ENCODE assay signal across 12 mouse cellular contexts in the genomic region with DNA sequence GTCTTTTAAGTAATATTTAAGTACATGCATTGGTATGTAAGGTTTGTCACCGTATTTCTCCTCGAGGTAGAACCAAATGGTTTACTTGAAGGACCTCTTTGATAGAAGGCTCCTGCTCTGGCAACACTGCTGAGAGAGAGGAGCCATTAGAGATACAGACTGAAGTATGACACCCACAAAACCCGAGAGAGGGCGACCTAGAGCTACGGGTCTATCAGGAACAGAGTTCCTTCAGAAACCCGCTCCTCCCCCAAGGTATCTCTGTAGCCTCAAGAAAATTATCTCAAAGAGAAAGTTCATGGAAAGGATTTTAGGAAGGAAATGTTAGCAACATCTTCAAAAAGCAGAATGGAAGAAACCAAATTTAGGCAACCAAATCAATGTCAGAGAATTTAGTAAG.
DNase-seq lines count a peak whose midpoint lies in the region; ATAC-seq and TF ChIP-seq lines count a peak whose summit lies in the region.
"Had no signal": no experiment of that assay in that cellular context is flagged by ENCODE, and none has a peak within 500 bp of the region (broad histone marks: within the 10 kb centered on the region; RNA-seq: fewer than 3 reads in every experiment).

No protein-coding gene starts in this region.

- no peaks in the 10 kb centered on the region for H3K27me3 ChIP-seq in liver, postnatal 0 days (ENCODE audit: insufficient read depth, low read length)
- no peaks in the 10 kb centered on the region for H3K27me3 ChIP-seq in liver, embryonic 12.5 days (replicated peaks)
- H3K27me3 ChIP-seq: hindbrain, embryonic 15.5 days had no signal

- in situ Hi-C loops in ES-E14 (cut with MboI; ENCODE audit: low sequenced_read_pairs in 2 of 2, unreplicated experiment in 2 of 2), result no loop called here

- no peak overlapping the region for H3K9ac ChIP-seq in liver, postnatal 0 days (replicated peaks)
- H3K9ac ChIP-seq in liver, embryonic 12.5 days, result no peak overlapping the region
- no peak overlapping the region for H3K9ac ChIP-seq in ES-E14 (ENCODE audit: insufficient read depth, low read depth, low read length, poor library complexity, severe bottlenecking)
- H3K9ac ChIP-seq: hindbrain, embryonic 15.5 days had no signal

- H3K27ac ChIP-seq in gastrocnemius, adult 2 months, result no peak overlapping the region
- H3K27ac ChIP-seq in liver, postnatal 0 days (ENCODE audit: low read depth), result no peak overlapping the region
- H3K27ac ChIP-seq in liver, embryonic 12.5 days, result no peak overlapping the region
- no peak overlapping the region for H3K27ac ChIP-seq in ES-E14 (ENCODE audit: insufficient read depth, low read depth, low read length, poor library complexity, severe bottlenecking)
- H3K27ac ChIP-seq: hindbrain, embryonic 15.5 days had no signal

- H3K4me3 ChIP-seq in gastrocnemius, adult 2 months, result no peak overlapping the region
- no peak overlapping the region for H3K4me3 ChIP-seq in liver, postnatal 0 days (ENCODE audit: low read depth, low read length)
- no peak overlapping the region for H3K4me3 ChIP-seq in liver, embryonic 12.5 days
- H3K4me3 ChIP-seq in ES-E14 (ENCODE audit: insufficient read depth in 1 of 2, low read depth in 1 of 2, low read length in 2 of 2, poor library complexity in 1 of 2, severe bottlenecking in 1 of 2), result no peak overlapping the region
- H3K4me3 ChIP-seq: hindbrain, embryonic 15.5 days had no signal

- no peak overlapping the region for H3K4me2 ChIP-seq in liver, postnatal 0 days (ENCODE audit: low read depth, low read length)
- no peak overlapping the region for H3K4me2 ChIP-seq in liver, embryonic 12.5 days
- H3K4me2 ChIP-seq: hindbrain, embryonic 15.5 days had no signal

- H3K36me3 ChIP-seq in liver, postnatal 0 days (replicated peaks; ENCODE audit: insufficient read depth, low read length), result no peaks in the 10 kb centered on the region
- H3K36me3 ChIP-seq in liver, embryonic 12.5 days, result no peaks in the 10 kb centered on the region
- no peaks in the 10 kb centered on the region for H3K36me3 ChIP-seq in ES-E14 (ENCODE audit: control insufficient read depth, insufficient read depth, low read length, poor library complexity, severe bottlenecking)
- H3K36me3 ChIP-seq: G1E; hindbrain, embryonic 15.5 days had no signal

- WGBS in liver, postnatal 0 days (ENCODE audit: insufficient replicate concordance), result 29% methylated on average over 6 of the region's 6 CpGs
- 38% methylated on average over 6 of the region's 6 CpGs for WGBS in liver, embryonic 12.5 days (ENCODE audit: insufficient replicate concordance)

- peak; percentile 30 for DNase-seq in gastrocnemius, adult 2 months
- DNase-seq in gastrocnemius, postnatal 36 days, result no peak
- no peak for DNase-seq in liver, postnatal 0 days
- DNase-seq in ES-E14 (ENCODE audit: low read depth, low spot score), result no peak
- peak; percentile 56 for DNase-seq in embryo, embryonic 11 days
- DNase-seq in spleen, adult 18-20 months, result no peak
- no peak for DNase-seq in right cerebral cortex, postnatal 25 days
- DNase-seq: cerebellum, postnatal 25 days; right cerebral cortex, adult 18-20 months had no signal

- TF ChIP-seq EP300 in liver, postnatal 0 days (IDR thresholded peaks at IDR 0.05; ENCODE audit: low read depth), result no peak

- H3K4me1 ChIP-seq in liver, postnatal 0 days (ENCODE audit: insufficient read depth), result no peaks in the 10 kb centered on the region
- H3K4me1 ChIP-seq in liver, embryonic 12.5 days, result no peaks in the 10 kb centered on the region
- no peaks in the 10 kb centered on the region for H3K4me1 ChIP-seq in ES-E14 (ENCODE audit: control insufficient read depth in 2 of 2, insufficient read depth in 2 of 2, low read length in 2 of 2, poor library complexity in 1 of 2)
- H3K4me1 ChIP-seq: hindbrain, embryonic 15.5 days had no signal

- peak; percentile 51 for TF ChIP-seq CTCF in gastrocnemius, adult 2 months (IDR thresholded peaks at IDR 0.05)
- TF ChIP-seq CTCF in liver, postnatal 0 days (IDR thresholded peaks at IDR 0.05; ENCODE audit: low read depth), result peak; percentile 50

- intact Hi-C loops in gastrocnemius, adult 2 months (cut with DNase I), result loop anchor here (5.0 kb wide), 1 partner anchor 173 kb away; no protein-coding TSS in a partner anchor
- intact Hi-C loops in gastrocnemius, postnatal 36 days (cut with DNase I), result loop anchor here (5.0 kb wide), 1 partner anchor 173 kb away; no protein-coding TSS in a partner anchor

- H3K9me3 ChIP-seq in liver, postnatal 0 days (ENCODE audit: low read length), result no peaks in the 10 kb centered on the region
- H3K9me3 ChIP-seq in liver, embryonic 12.5 days (replicated peaks), result no peaks in the 10 kb centered on the region
- H3K9me3 ChIP-seq in ES-E14 (ENCODE audit: control insufficient read depth, insufficient read depth, low read depth, low read length), result no peaks in the 10 kb centered on the region
- H3K9me3 ChIP-seq: G1E; hindbrain, embryonic 15.5 days had no signal

- ATAC-seq in liver, postnatal 0 days, result no peak
- no peak for ATAC-seq in liver, embryonic 12.5 days

TF ChIP-seq in ES-E14, 5 proteins besides CTCF, POLR2A, EP300 and RAD21:
- TF ChIP-seq HCFC1 (IDR thresholded peaks at IDR 0.05; ENCODE audit: borderline replicate concordance, insufficient read depth, low read length) (no peak), ZNF384 (IDR thresholded peaks at IDR 0.05; ENCODE audit: low read depth, low read length) (no peak), ZC3H11A (IDR thresholded peaks at IDR 0.05; ENCODE audit: borderline replicate concordance, low read depth, low read length) (0 out of 2 replicates have a peak, but pooled peaks have one; percentile 8)

Comparison
In these comparisons a context has a peak if more than half of its experiments do, and no peak if none do; other contexts are left out.
1. DNase-seq: peak in gastrocnemius, adult 2 months (single experiment) and embryo, embryonic 11 days (single experiment); none in gastrocnemius, postnatal 36 days (0 of 2), liver, postnatal 0 days (single experiment), ES-E14 (single experiment), spleen, adult 18-20 months (0 of 2) and right cerebral cortex, postnatal 25 days (single experiment).